Mouse (Mus musculus): ENCODE measurements around the gene Olfr1104.

DNA sequence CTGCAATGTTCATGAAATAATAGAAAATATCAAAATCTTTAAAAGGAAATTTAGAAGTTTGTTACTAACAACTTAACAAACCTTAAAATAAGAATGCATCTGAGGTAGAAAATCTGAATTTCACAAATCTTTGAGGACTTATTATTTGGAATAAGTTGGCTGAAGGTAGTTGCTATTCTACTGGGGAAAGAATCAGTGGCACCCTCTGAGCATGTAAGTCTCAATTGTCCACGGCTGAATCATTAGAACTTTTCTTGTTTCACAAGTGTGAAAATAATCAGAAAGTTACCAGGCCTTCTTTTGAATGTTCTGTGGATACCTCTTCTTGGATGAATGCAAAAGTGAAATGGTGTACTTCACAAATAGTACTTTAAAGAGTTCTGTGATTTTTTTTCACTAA, 48.8 kb upstream of the Olfr1104 start, which contains the start of gene Olfr1107:
- TF ChIP-seq CTCF (IDR thresholded peaks at IDR 0.05; ENCODE audit: low read depth) (no peak), EP300 (IDR thresholded peaks at IDR 0.05; ENCODE audit: low read depth) (no peak)

Measured in liver, postnatal 0 days (tissue).